In the genomic region with DNA sequence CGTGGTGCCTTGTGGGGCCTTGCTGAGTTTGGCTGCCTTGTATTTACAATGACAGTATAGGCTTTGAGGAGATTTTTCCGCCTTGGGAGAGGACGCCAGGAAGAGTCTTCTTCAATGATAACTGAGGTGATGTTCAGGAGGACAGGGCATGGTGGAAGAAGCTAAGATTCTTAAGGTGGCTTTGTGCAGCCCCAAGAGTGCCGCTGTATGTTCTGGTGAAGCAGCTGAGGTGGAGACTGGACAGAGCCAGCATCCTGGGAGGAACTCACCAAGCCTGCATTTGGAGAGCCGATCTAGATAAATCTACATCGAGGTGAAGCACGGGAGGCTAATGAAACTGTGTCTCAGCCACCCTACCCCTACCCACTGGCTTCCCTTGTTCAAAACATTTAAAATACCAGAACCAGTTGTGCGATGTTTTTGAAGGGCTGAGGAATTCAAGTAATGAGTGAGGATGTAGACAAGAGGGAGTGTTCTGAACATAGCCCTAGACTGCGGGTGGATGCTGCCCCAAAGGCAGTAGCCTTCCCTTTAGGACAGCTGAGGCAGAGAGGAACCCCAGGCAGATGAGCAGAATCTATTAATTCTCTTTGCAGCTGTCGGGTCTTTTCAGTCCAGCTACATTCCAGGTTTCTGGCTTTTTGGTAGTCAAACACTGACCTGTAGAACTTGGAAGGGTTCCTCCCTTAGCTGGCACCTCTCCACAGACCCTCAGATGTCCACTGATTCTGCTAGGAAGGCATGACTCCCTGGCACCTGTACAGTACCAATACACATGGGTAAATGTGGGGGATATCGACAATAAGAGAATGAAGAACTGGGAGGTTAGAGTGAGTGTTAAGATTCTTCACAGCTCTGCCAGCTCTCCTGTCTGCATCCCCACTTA, we compare ENCODE assay signal across 8 mouse cellular contexts. TPM values are rescaled to one million over a fixed set of nuclear protein-coding genes. Genes with fewer than 3 reads are reported as not detected.
DNase-seq lines count a peak whose midpoint lies in the region; ATAC-seq and TF ChIP-seq lines count a peak whose summit lies in the region.

No protein-coding gene starts in this region.

- peaks cover 14% of the 10 kb centered on the region for H3K36me3 ChIP-seq in E14TG2a.4 (ENCODE audit: insufficient read depth, low read length)
- 0 out of 2 replicates have a peak, but pooled peaks cover 2% of the 10 kb centered on the region for H3K36me3 ChIP-seq in embryonic facial prominence, embryonic 13.5 days
- no peaks in the 10 kb centered on the region; the same call in 1 of the 2 replicates for H3K36me3 ChIP-seq in intestine, embryonic 14.5 days (ENCODE audit: control insufficient read depth, insufficient read depth, low read length)

- no peak for TF ChIP-seq CTCF in E14TG2a.4 (conservative IDR thresholded peaks at IDR 0.05; ENCODE audit: low read length)

- peak; percentile 90 for DNase-seq in heart, adult 11 months
- no peak for DNase-seq in heart, postnatal 10 days
- no peak for DNase-seq in intestine, embryonic 14.5 days (ENCODE audit: low spot score)
- DNase-seq in naive thymus-derived CD4-positive, alpha-beta T cell, adult 2 months (ENCODE audit: low read depth), result peak; percentile 26
- DNase-seq in right cerebral cortex, postnatal 10 days (ENCODE audit: low spot score in 2 of 2), result no peak
- DNase-seq in left cerebral cortex, postnatal 36 days (ENCODE audit: low spot score in 2 of 2), result no peak

- peak overlapping the region; percentile 73 for H3K9ac ChIP-seq in embryonic facial prominence, embryonic 13.5 days
- peak overlapping the region; percentile 49 for H3K9ac ChIP-seq in intestine, embryonic 14.5 days (ENCODE audit: low read length)

- 34% methylated on average over 11 of the region's 11 CpGs for WGBS in embryonic facial prominence, embryonic 13.5 days
- WGBS in intestine, embryonic 14.5 days, result 41% methylated on average over 11 of the region's 11 CpGs

- H3K4me3 ChIP-seq in E14TG2a.4 (replicated peaks; ENCODE audit: low read length), result peak overlapping the region; percentile 79
- H3K4me3 ChIP-seq in embryonic facial prominence, embryonic 13.5 days, result peak overlapping the region; percentile 83
- peak overlapping the region; percentile 83 for H3K4me3 ChIP-seq in intestine, embryonic 14.5 days (ENCODE audit: low read depth, low read length)

- peaks cover 53% of the 10 kb centered on the region for H3K4me1 ChIP-seq in E14TG2a.4 (replicated peaks; ENCODE audit: low read depth, low read length)
- peaks cover 32% of the 10 kb centered on the region for H3K4me1 ChIP-seq in embryonic facial prominence, embryonic 13.5 days
- peaks cover 20% of the 10 kb centered on the region for H3K4me1 ChIP-seq in intestine, embryonic 14.5 days (replicated peaks; ENCODE audit: control insufficient read depth, insufficient read depth, low read length)

- 0 out of 2 replicates have a peak, but pooled peaks cover 9% of the 10 kb centered on the region for H3K27me3 ChIP-seq in E14TG2a.4 (ENCODE audit: insufficient read depth, low read length)
- peaks cover 4% of the 10 kb centered on the region; the same call in 1 of the 2 replicates for H3K27me3 ChIP-seq in embryonic facial prominence, embryonic 13.5 days
- H3K27me3 ChIP-seq in intestine, embryonic 14.5 days (replicated peaks; ENCODE audit: control insufficient read depth, insufficient read depth, low read length), result no peaks in the 10 kb centered on the region

- intact Hi-C loops in heart, postnatal 10 days (cut with DNase I), result loop anchor here (5.0 kb wide), 1 partner anchor 120 kb away; no protein-coding TSS in a partner anchor
- intact Hi-C loops in left cerebral cortex, postnatal 36 days (cut with DNase I), result loop anchor here (10.0 kb wide), 1 partner anchor 117 kb away; no protein-coding TSS in a partner anchor

- ATAC-seq in embryonic facial prominence, embryonic 13.5 days (ENCODE audit: insufficient number of reproducible peaks, insufficient read depth, low FRiP score, low TSS enrichment, low read depth), result no peak
- ATAC-seq in intestine, embryonic 14.5 days (replicated peaks; ENCODE audit: low FRiP score, low TSS enrichment, low read depth), result no peak

- H3K9me3 ChIP-seq in E14TG2a.4 (ENCODE audit: low read length), result no peaks in the 10 kb centered on the region
- no peaks in the 10 kb centered on the region for H3K9me3 ChIP-seq in embryonic facial prominence, embryonic 13.5 days
- H3K9me3 ChIP-seq in intestine, embryonic 14.5 days (ENCODE audit: control insufficient read depth, low read length), result no peaks in the 10 kb centered on the region

- H3K27ac ChIP-seq in embryonic facial prominence, embryonic 13.5 days, result peak overlapping the region; percentile 93
- peak overlapping the region; percentile 96 for H3K27ac ChIP-seq in intestine, embryonic 14.5 days (ENCODE audit: low read depth)

- peak overlapping the region; percentile 77 for H3K4me2 ChIP-seq in embryonic facial prominence, embryonic 13.5 days
- peak overlapping the region; percentile 86 for H3K4me2 ChIP-seq in intestine, embryonic 14.5 days (ENCODE audit: low read length)

RNA-seq across cellular contexts. Expression of a gene that starts 1.2 kb away (rescaled TPM):
- total RNA-seq in heart, postnatal 10 days (2021), result 100 to 1,000 TPM; 161 to 178 TPM
- 403 and 406 TPM in 2 replicates for polyA plus RNA-seq in embryonic facial prominence, embryonic 13.5 days (2015; fragmentation: Nextera tagmentation; extraction: Ambion mirVana)
- 551 and 575 TPM in 2 replicates for polyA plus RNA-seq in intestine, embryonic 14.5 days (2014; fragmentation: Nextera tagmentation; extraction: Ambion mirVana)
- 100 to 1,000 TPM in 1 of 2 experiments, 10 to 100 TPM in 1; 97.6 to 113 TPM for total RNA-seq in left cerebral cortex, postnatal 36 days (2021)

RNA-seq across cellular contexts. Expression of a gene that starts 41.3 kb away (rescaled TPM):
- total RNA-seq in heart, postnatal 10 days (2021), result under 1 TPM; 0.19 to 0.20 TPM
- polyA plus RNA-seq in embryonic facial prominence, embryonic 13.5 days (2015; fragmentation: Nextera tagmentation; extraction: Ambion mirVana), result 0.18 TPM in 1 of 2 replicates, not detected in the other
- 5.7 and 6.1 TPM in 2 replicates for polyA plus RNA-seq in intestine, embryonic 14.5 days (2014; fragmentation: Nextera tagmentation; extraction: Ambion mirVana)
- under 1 TPM; 0.15 to 0.18 TPM for total RNA-seq in left cerebral cortex, postnatal 36 days (2021)

RNA-seq across cellular contexts. Expression of a gene that starts 51.5 kb away (rescaled TPM):
- not detected for total RNA-seq in heart, postnatal 10 days (2021)
- not detected in 2 replicates for polyA plus RNA-seq in embryonic facial prominence, embryonic 13.5 days (2015; fragmentation: Nextera tagmentation; extraction: Ambion mirVana)
- polyA plus RNA-seq in intestine, embryonic 14.5 days (2014; fragmentation: Nextera tagmentation; extraction: Ambion mirVana), result not detected in 2 replicates
- total RNA-seq in left cerebral cortex, postnatal 36 days (2021), result not detected

Comparison
In these comparisons a context has a peak if more than half of its experiments do, and no peak if none do; other contexts are left out.
1. DNase-seq: peak in heart, adult 11 months (single experiment) and naive thymus-derived CD4-positive, alpha-beta T cell, adult 2 months (single experiment); none in heart, postnatal 10 days (0 of 2), intestine, embryonic 14.5 days (single experiment), right cerebral cortex, postnatal 10 days (0 of 2) and left cerebral cortex, postnatal 36 days (0 of 2).
2. Peak in every context shown above with its lines, with median percentiles within 50 percentile points of each other: H3K4me3 ChIP-seq.